Comparison of ENCODE assay signal across 11 mouse cellular contexts in genomic region chr3:134014805-134015204, GRCm38 (mm10).
DNase-seq lines count a peak whose midpoint lies in the region; ATAC-seq and TF ChIP-seq lines count a peak whose summit lies in the region.
"Had no signal": no experiment of that assay in that cellular context is flagged by ENCODE, and none has a peak within 500 bp of the region (broad histone marks: within the 10 kb centered on the region; RNA-seq: fewer than 3 reads in every experiment).

No protein-coding gene starts in this region.

- intact Hi-C loops in gastrocnemius, adult 2 months (cut with DNase I) = no loop called here
- intact Hi-C loops in left cerebral cortex, postnatal 14 days (cut with DNase I) = no loop called here

- no peak overlapping the region for H3K4me2 ChIP-seq in CH12.LX (ENCODE audit: insufficient read depth, low read depth, poor library complexity, severe bottlenecking)
- no peak overlapping the region for H3K4me2 ChIP-seq in forebrain, embryonic 14.5 days (ENCODE audit: low read length)
- H3K4me2 ChIP-seq: stomach, embryonic 15.5 days had no signal

- no peak for TF ChIP-seq RAD21 in CH12.LX (IDR thresholded peaks at IDR 0.05; ENCODE audit: low read depth, low read length)

- DNase-seq in 3T3-L1 (ENCODE audit: low read depth, low spot score) (peak; percentile 88), CH12.LX (ENCODE audit: extremely low read depth) (no peak)
- DNase-seq in forebrain, embryonic 14.5 days (ENCODE audit: low spot score) = peak; percentile 46
- peak; percentile 39 for DNase-seq in mesoderm, embryonic 11.5 days (ENCODE audit: low read depth, low spot score)
- DNase-seq in gastrocnemius, adult 2 months = no peak
- no peak for DNase-seq in left cerebral cortex, postnatal 14 days (ENCODE audit: low spot score in 2 of 2)
- DNase-seq in thymus, adult 18-20 months = no peak
- DNase-seq: adrenal gland, postnatal 14 days; cerebellum, postnatal 25 days; lung, adult 2 months had no signal

- H3K27ac ChIP-seq in CH12.LX (ENCODE audit: insufficient read depth, low read depth) = no peak overlapping the region
- no peak overlapping the region for H3K27ac ChIP-seq in forebrain, embryonic 14.5 days (ENCODE audit: low read depth, low read length)
- H3K27ac ChIP-seq in gastrocnemius, adult 2 months = no peak overlapping the region
- H3K27ac ChIP-seq: stomach, embryonic 15.5 days had no signal

- H3K9me3 ChIP-seq in CH12.LX (replicated peaks; ENCODE audit: low read length) = no peaks in the 10 kb centered on the region
- no peaks in the 10 kb centered on the region for H3K9me3 ChIP-seq in forebrain, embryonic 14.5 days (replicated peaks; ENCODE audit: control insufficient read depth, low read length)
- H3K9me3 ChIP-seq: stomach, embryonic 15.5 days had no signal

- no peaks in the 10 kb centered on the region for H3K27me3 ChIP-seq in CH12.LX (replicated peaks)
- no peaks in the 10 kb centered on the region for H3K27me3 ChIP-seq in forebrain, embryonic 14.5 days (replicated peaks; ENCODE audit: control insufficient read depth, insufficient read depth, low read length)
- H3K27me3 ChIP-seq: stomach, embryonic 15.5 days had no signal

- TF ChIP-seq EP300 in CH12.LX (IDR thresholded peaks at IDR 0.05; ENCODE audit: low read length) = no peak

- no peaks in the 10 kb centered on the region for H3K36me3 ChIP-seq in CH12.LX (replicated peaks in 1 of 2; ENCODE audit: control insufficient read depth in 1 of 2, insufficient read depth in 1 of 2, low read length in 1 of 2)
- no peaks in the 10 kb centered on the region for H3K36me3 ChIP-seq in forebrain, embryonic 14.5 days (ENCODE audit: control insufficient read depth, insufficient read depth, low read length)
- H3K36me3 ChIP-seq: stomach, embryonic 15.5 days had no signal

- dilution Hi-C loops in CH12.LX (cut with MboI; ENCODE audit: extremely low pct_ligation_motif_present, extremely low pct_unique_long_range_greater_than_20kb, low sequenced_read_pairs) = no loop called here

- TF ChIP-seq CTCF in CH12.LX (conservative IDR thresholded peaks at IDR 0.05 in 1 of 2, IDR thresholded peaks at IDR 0.05 in 1 of 2; ENCODE audit: low read depth in 2 of 2, low read length in 2 of 2) = no peak
- no peak for TF ChIP-seq CTCF in gastrocnemius, adult 2 months (IDR thresholded peaks at IDR 0.05)

- in situ Hi-C loops in CH12.LX (cut with MboI; ENCODE audit: low pct_ligation_motif_present, low pct_unique_long_range_greater_than_20kb, low sequenced_read_pairs) = no loop called here

- TF ChIP-seq POLR2A in CH12.LX (IDR thresholded peaks at IDR 0.05; ENCODE audit: low read depth, low read length) = no peak

- no peaks in the 10 kb centered on the region for H3K79me2 ChIP-seq in CH12.LX (replicated peaks; ENCODE audit: control insufficient read depth, extremely low read depth, insufficient read depth, poor library complexity, severe bottlenecking)

- no peak overlapping the region for H3K4me3 ChIP-seq in CH12.LX (replicated peaks in 1 of 3; ENCODE audit: low read depth in 2 of 3, low read length in 2 of 3, poor library complexity in 1 of 3)
- H3K4me3 ChIP-seq in forebrain, embryonic 14.5 days (ENCODE audit: low read depth, low read length) = no peak overlapping the region
- H3K4me3 ChIP-seq in gastrocnemius, adult 2 months = no peak overlapping the region
- H3K4me3 ChIP-seq: stomach, embryonic 15.5 days had no signal

- H3K4me1 ChIP-seq in CH12.LX (ENCODE audit: control insufficient read depth in 1 of 2, insufficient read depth in 2 of 2) = peaks cover 0 to 9% of the 10 kb centered on the region in 2 experiments; a peak in 1 of 4 replicates
- H3K4me1 ChIP-seq in forebrain, embryonic 14.5 days (ENCODE audit: control insufficient read depth, insufficient read depth, low read length) = no peaks in the 10 kb centered on the region; the same call in 1 of the 2 replicates
- H3K4me1 ChIP-seq: stomach, embryonic 15.5 days had no signal

- WGBS in forebrain, embryonic 14.5 days = 33% methylated on average over 2 of the region's 2 CpGs

- H3K9ac ChIP-seq in CH12.LX (ENCODE audit: insufficient read depth, low read depth) = no peak overlapping the region
- no peak overlapping the region for H3K9ac ChIP-seq in forebrain, embryonic 14.5 days (ENCODE audit: low read length)
- H3K9ac ChIP-seq: stomach, embryonic 15.5 days had no signal

- ATAC-seq in forebrain, embryonic 14.5 days = peak; percentile 74; the same call in 1 of the 2 replicates

TF ChIP-seq in CH12.LX, 34 proteins besides CTCF, POLR2A, EP300 and RAD21:
- TF ChIP-seq ZNF384 (IDR thresholded peaks at IDR 0.05; ENCODE audit: low read depth, low read length) (no peak), CHD2 (IDR thresholded peaks at IDR 0.05; ENCODE audit: low read length) (0 out of 2 replicates have a peak, but pooled peaks have one; percentile 25), IRF4 (IDR thresholded peaks at IDR 0.05; ENCODE audit: low read depth, low read length) (no peak), GABPA (IDR thresholded peaks at IDR 0.05; ENCODE audit: insufficient replicate concordance, low read depth, low read length) (no peak)

Comparison
In these comparisons a context has a peak if more than half of its experiments do, and no peak if none do; other contexts are left out.
1. DNase-seq: peak in 3T3-L1 (single experiment), forebrain, embryonic 14.5 days (single experiment) and mesoderm, embryonic 11.5 days (single experiment); none in CH12.LX (single experiment), gastrocnemius, adult 2 months (single experiment), left cerebral cortex, postnatal 14 days (0 of 2) and thymus, adult 18-20 months (0 of 2).